ENCODE assay signal across 28 mouse cellular contexts in genomic region chr17:31444251-31444650, GRCm38 (mm10). TPM values are rescaled to one million over a fixed set of nuclear protein-coding genes. Genes with fewer than 3 reads are reported as not detected.
DNase-seq lines count a peak whose midpoint lies in the region; ATAC-seq and TF ChIP-seq lines count a peak whose summit lies in the region.
"Had no signal": no experiment of that assay in that cellular context is flagged by ENCODE, and none has a peak within 500 bp of the region (broad histone marks: within the 10 kb centered on the region; RNA-seq: fewer than 3 reads in every experiment).

No protein-coding gene starts in this region.

- no peak overlapping the region for H3K4me3 ChIP-seq in forebrain, embryonic 10.5 days
- H3K4me3 ChIP-seq in forebrain, embryonic 14.5 days (ENCODE audit: low read depth, low read length), result no peak overlapping the region
- no peak overlapping the region for H3K4me3 ChIP-seq in midbrain, embryonic 10.5 days
- H3K4me3 ChIP-seq in midbrain, embryonic 15.5 days, result no peak overlapping the region
- H3K4me3 ChIP-seq in intestine, embryonic 16.5 days (ENCODE audit: low read length), result no peak overlapping the region
- H3K4me3 ChIP-seq in liver, postnatal 0 days (ENCODE audit: low read depth, low read length), result no peak overlapping the region
- H3K4me3 ChIP-seq: forebrain, embryonic 15.5 days; heart, embryonic 12.5 days; hindbrain, embryonic 13.5 days; myocyte; stomach, embryonic 15.5 days had no signal

- H3K27me3 ChIP-seq in forebrain, embryonic 10.5 days (ENCODE audit: poor library complexity, severe bottlenecking), result no peaks in the 10 kb centered on the region
- no peaks in the 10 kb centered on the region for H3K27me3 ChIP-seq in forebrain, embryonic 14.5 days (replicated peaks; ENCODE audit: control insufficient read depth, insufficient read depth, low read length)
- H3K27me3 ChIP-seq in midbrain, embryonic 10.5 days (ENCODE audit: low read depth, poor library complexity, severe bottlenecking), result no peaks in the 10 kb centered on the region
- no peaks in the 10 kb centered on the region for H3K27me3 ChIP-seq in midbrain, embryonic 15.5 days (replicated peaks)
- H3K27me3 ChIP-seq in intestine, embryonic 16.5 days (replicated peaks; ENCODE audit: control insufficient read depth, insufficient read depth, low read length), result no peaks in the 10 kb centered on the region
- H3K27me3 ChIP-seq in liver, postnatal 0 days (ENCODE audit: insufficient read depth, low read length), result no peaks in the 10 kb centered on the region
- H3K27me3 ChIP-seq: forebrain, embryonic 15.5 days; heart, embryonic 12.5 days; hindbrain, embryonic 13.5 days; stomach, embryonic 15.5 days had no signal

- H3K36me3 ChIP-seq in forebrain, embryonic 10.5 days (replicated peaks), result peaks cover 17% of the 10 kb centered on the region
- peaks cover 56% of the 10 kb centered on the region for H3K36me3 ChIP-seq in forebrain, embryonic 14.5 days (ENCODE audit: control insufficient read depth, insufficient read depth, low read length)
- H3K36me3 ChIP-seq in midbrain, embryonic 10.5 days, result peaks cover 5% of the 10 kb centered on the region; the same call in 1 of the 2 replicates
- no peaks in the 10 kb centered on the region; the same call in 1 of the 2 replicates for H3K36me3 ChIP-seq in midbrain, embryonic 15.5 days (replicated peaks)
- peaks cover 9% of the 10 kb centered on the region; the same call in 1 of the 2 replicates for H3K36me3 ChIP-seq in intestine, embryonic 16.5 days (ENCODE audit: control insufficient read depth, insufficient read depth, low read length)
- no peaks in the 10 kb centered on the region for H3K36me3 ChIP-seq in liver, postnatal 0 days (replicated peaks; ENCODE audit: insufficient read depth, low read length)
- H3K36me3 ChIP-seq: heart, embryonic 12.5 days; stomach, embryonic 15.5 days had no signal

- H3K27ac ChIP-seq in forebrain, embryonic 10.5 days, result peak overlapping the region; percentile 49
- no peak overlapping the region; the same call in 1 of the 2 replicates for H3K27ac ChIP-seq in forebrain, embryonic 14.5 days (ENCODE audit: low read depth, low read length)
- H3K27ac ChIP-seq in midbrain, embryonic 10.5 days (replicated peaks), result peak overlapping the region; percentile 23; the same call in 1 of the 2 replicates
- no peak overlapping the region for H3K27ac ChIP-seq in midbrain, embryonic 15.5 days
- H3K27ac ChIP-seq in intestine, embryonic 16.5 days (ENCODE audit: low read length), result peak overlapping the region; percentile 89; the same call in 1 of the 2 replicates
- peak overlapping the region; percentile 44; the same call in 1 of the 2 replicates for H3K27ac ChIP-seq in liver, postnatal 0 days (ENCODE audit: low read depth)
- H3K27ac ChIP-seq: forebrain, embryonic 15.5 days; hindbrain, embryonic 13.5 days; liver, embryonic 14.5 days had no signal

- TF ChIP-seq EP300 in liver, postnatal 0 days (IDR thresholded peaks at IDR 0.05; ENCODE audit: low read depth), result no peak

- no peak for ATAC-seq in forebrain, embryonic 14.5 days
- ATAC-seq in midbrain, embryonic 15.5 days (replicated peaks), result no peak
- no peak for ATAC-seq in intestine, embryonic 16.5 days
- ATAC-seq in liver, postnatal 0 days, result peak; percentile 66
- ATAC-seq: activated CD4-positive, CD25-positive, alpha-beta regulatory T cell, adult 4 months; forebrain, embryonic 15.5 days had no signal

- no peak for TF ChIP-seq CTCF in liver, postnatal 0 days (IDR thresholded peaks at IDR 0.05; ENCODE audit: low read depth)

- WGBS in forebrain, embryonic 10.5 days, result 74% methylated on average over 7 of the region's 7 CpGs
- WGBS in forebrain, embryonic 14.5 days, result 74% methylated on average over 7 of the region's 7 CpGs
- WGBS in midbrain, embryonic 10.5 days, result 74% methylated on average over 7 of the region's 7 CpGs
- WGBS in midbrain, embryonic 15.5 days, result 70% methylated on average over 7 of the region's 7 CpGs
- WGBS in intestine, embryonic 16.5 days, result 61% methylated on average over 7 of the region's 7 CpGs
- whole genome bisulfite sequencing in liver, postnatal 0 days (ENCODE audit: insufficient replicate concordance), result 63% methylated on average over 7 of the region's 7 CpGs

- no peak for DNase-seq in forebrain, embryonic 10.5 days (ENCODE audit: extremely low spot score, low spot score)
- no peak for DNase-seq in forebrain, embryonic 14.5 days (ENCODE audit: low spot score)
- DNase-seq in midbrain, embryonic 10.5 days (ENCODE audit: low spot score), result no peak
- peak; percentile 53 for DNase-seq in liver, postnatal 0 days
- no peak for DNase-seq in adrenal gland, postnatal 4 days (ENCODE audit: low spot score in 2 of 2)
- DNase-seq in cerebellum, adult 11-12 months, result no peak
- DNase-seq: adrenal gland, adult 2 months; adrenal gland, postnatal 36 days; cerebellum, adult 9-11 months; gastrocnemius, postnatal 25 days; heart, adult 11 months; heart, postnatal 4 days; kidney, adult 2 months; left cerebral cortex, postnatal 4 days; lung, embryonic 14.5 days; lung, postnatal 14 days; thymus, adult 18-20 months had no signal

- H3K9me3 ChIP-seq in forebrain, embryonic 10.5 days, result no peaks in the 10 kb centered on the region
- no peaks in the 10 kb centered on the region for H3K9me3 ChIP-seq in forebrain, embryonic 14.5 days (replicated peaks; ENCODE audit: control insufficient read depth, low read length)
- no peaks in the 10 kb centered on the region for H3K9me3 ChIP-seq in midbrain, embryonic 10.5 days (replicated peaks)
- no peaks in the 10 kb centered on the region for H3K9me3 ChIP-seq in midbrain, embryonic 15.5 days
- H3K9me3 ChIP-seq in intestine, embryonic 16.5 days (ENCODE audit: control insufficient read depth, low read length), result no peaks in the 10 kb centered on the region
- no peaks in the 10 kb centered on the region for H3K9me3 ChIP-seq in liver, postnatal 0 days (ENCODE audit: low read length)
- H3K9me3 ChIP-seq: forebrain, embryonic 15.5 days; heart, embryonic 12.5 days; hindbrain, embryonic 13.5 days; stomach, embryonic 15.5 days had no signal

- H3K9ac ChIP-seq in forebrain, embryonic 14.5 days (ENCODE audit: low read length), result no peak overlapping the region
- no peak overlapping the region for H3K9ac ChIP-seq in midbrain, embryonic 15.5 days
- H3K9ac ChIP-seq in intestine, embryonic 16.5 days (ENCODE audit: low read depth, low read length), result no peak overlapping the region
- no peak overlapping the region for H3K9ac ChIP-seq in liver, postnatal 0 days (replicated peaks)
- H3K9ac ChIP-seq: forebrain, embryonic 15.5 days; heart, embryonic 12.5 days; hindbrain, embryonic 13.5 days; liver, embryonic 14.5 days; lung, embryonic 14.5 days; stomach, embryonic 15.5 days had no signal

- H3K4me1 ChIP-seq in forebrain, embryonic 10.5 days, result peaks cover 37% of the 10 kb centered on the region
- H3K4me1 ChIP-seq in forebrain, embryonic 14.5 days (ENCODE audit: control insufficient read depth, insufficient read depth, low read length), result no peaks in the 10 kb centered on the region
- H3K4me1 ChIP-seq in midbrain, embryonic 10.5 days, result peaks cover 14% of the 10 kb centered on the region
- no peaks in the 10 kb centered on the region for H3K4me1 ChIP-seq in midbrain, embryonic 15.5 days
- H3K4me1 ChIP-seq in intestine, embryonic 16.5 days (ENCODE audit: control insufficient read depth, insufficient read depth, low read length), result peaks cover 34% of the 10 kb centered on the region
- H3K4me1 ChIP-seq in liver, postnatal 0 days (ENCODE audit: insufficient read depth), result peaks cover 10% of the 10 kb centered on the region
- H3K4me1 ChIP-seq: forebrain, embryonic 15.5 days had no signal

- H3K4me2 ChIP-seq in forebrain, embryonic 14.5 days (ENCODE audit: low read length), result no peak overlapping the region
- no peak overlapping the region for H3K4me2 ChIP-seq in midbrain, embryonic 15.5 days
- H3K4me2 ChIP-seq in intestine, embryonic 16.5 days (ENCODE audit: low read depth, low read length), result no peak overlapping the region
- no peak overlapping the region for H3K4me2 ChIP-seq in liver, postnatal 0 days (ENCODE audit: low read depth, low read length)
- H3K4me2 ChIP-seq: forebrain, embryonic 15.5 days; heart, embryonic 12.5 days; hindbrain, embryonic 13.5 days; lung, embryonic 14.5 days; midbrain, embryonic 11.5 days; stomach, embryonic 15.5 days had no signal

RNA-seq across cellular contexts. Expression of gene Pde9a, which starts 58.2 kb away (rescaled TPM):
- polyA plus RNA-seq in forebrain, embryonic 10.5 days (2016; fragmentation: Nextera tagmentation; extraction: Ambion mirVana), result 16.6 and 16.8 TPM in 2 replicates
- polyA plus RNA-seq in forebrain, embryonic 14.5 days (2014; fragmentation: Nextera tagmentation; extraction: Ambion mirVana), result 60.7 and 68.5 TPM in 2 replicates
- 12.1 and 21.1 TPM in 2 replicates for polyA plus RNA-seq in midbrain, embryonic 10.5 days (2016; fragmentation: Nextera tagmentation; extraction: Ambion mirVana)
- 36.1 and 38.1 TPM in 2 replicates for polyA plus RNA-seq in midbrain, embryonic 15.5 days (2015; fragmentation: Nextera tagmentation; extraction: Ambion mirVana)
- 62.5 and 65.2 TPM in 2 replicates for polyA plus RNA-seq in intestine, embryonic 16.5 days (2015; fragmentation: Nextera tagmentation; extraction: Ambion mirVana)
- polyA plus RNA-seq in liver, postnatal 0 days (2015; fragmentation: Nextera tagmentation; extraction: Ambion mirVana), result 5.7 and 7.6 TPM in 2 replicates
- total RNA-seq in adrenal gland, postnatal 4 days (2021), result 10 to 100 TPM in 1 of 2 experiments, 1 to 10 TPM in 1; 6.3 to 12.6 TPM
- total RNA-seq: CH12.LX had no signal

Comparison
In these comparisons a context has a peak if more than half of its experiments do, and no peak if none do; other contexts are left out.
1. H3K27ac ChIP-seq: peak in forebrain, embryonic 10.5 days (single experiment), midbrain, embryonic 10.5 days (single experiment), intestine, embryonic 16.5 days (single experiment) and liver, postnatal 0 days (single experiment); none in forebrain, embryonic 14.5 days (single experiment) and midbrain, embryonic 15.5 days (single experiment).